Mouse (Mus musculus): ENCODE results near the gene Mag.

DNA sequence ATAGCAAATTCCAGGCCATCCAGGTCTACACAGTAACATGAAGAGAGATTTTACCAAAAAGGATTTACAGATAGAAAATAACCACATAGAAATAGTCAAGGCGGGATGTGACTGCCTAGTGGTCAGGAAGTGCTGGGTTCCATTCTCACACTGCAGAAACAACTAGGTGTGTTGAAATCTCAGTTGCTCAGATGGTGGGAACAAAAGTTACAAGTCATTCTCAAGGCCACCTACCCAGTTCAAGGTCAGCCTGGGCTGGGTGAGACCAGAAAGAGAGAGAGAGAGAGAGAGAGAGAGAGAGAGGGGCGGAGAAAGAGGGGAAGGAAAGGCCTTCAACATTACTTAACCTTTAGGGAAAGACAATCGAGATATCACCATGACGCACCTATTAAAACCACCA, 27.8 kb downstream of the Mag start:
- TF ChIP-seq GATA1 (IDR thresholded peaks at IDR 0.05; ENCODE audit: borderline replicate concordance, low read length) (no peak), FLI1 (IDR thresholded peaks at IDR 0.05; ENCODE audit: low read length) (no peak)

Measured in megakaryocyte, embryonic 14.5 days (primary cell).